Mouse (Mus musculus) lung, postnatal 10 days (tissue): ENCODE measurements around the gene Gatad2b.
"Not testable (repeated sequence)": the region's sequence is repeated elsewhere in the genome, so short reads cannot be mapped to it uniquely, and the experiment has no call there.

Experiments used
- DNase-seq: peaks from one replicate; pipeline ENCODE4 v3.0.0; 2021

The Gatad2b gene

GRCm38 (mm10) chr3:90265932-90266741 is 26.8 kb upstream of the Gatad2b start:
- no peak for DNase-seq

- DNase-seq = no peak
Measured at GRCm38 (mm10) chr3:90266901-90267775, 25.8 kb upstream of the Gatad2b start.

- no peak for DNase-seq
Measured at GRCm38 (mm10) chr3:90268190-90268589, 24.8 kb upstream of the Gatad2b start.

GRCm38 (mm10) chr3:90268971-90269370 is 24.0 kb upstream of the Gatad2b start:
- no peak for DNase-seq

GRCm38 (mm10) chr3:90270784-90271183 is 22.2 kb upstream of the Gatad2b start:
- no peak for DNase-seq

GRCm38 (mm10) chr3:90272170-90272569 is 20.8 kb upstream of the Gatad2b start:
- no peak for DNase-seq

GRCm38 (mm10) chr3:90273855-90274254 is 19.1 kb upstream of the Gatad2b start:
- DNase-seq = no peak

GRCm38 (mm10) chr3:90275286-90275685 is 17.7 kb upstream of the Gatad2b start:
- DNase-seq = no peak

- DNase-seq = no peak
Measured at GRCm38 (mm10) chr3:90276858-90277257, 16.1 kb upstream of the Gatad2b start.

GRCm38 (mm10) chr3:90277793-90278192 is 15.2 kb upstream of the Gatad2b start:
- DNase-seq = no peak

GRCm38 (mm10) chr3:90278211-90278610 is 14.8 kb upstream of the Gatad2b start:
- no peak for DNase-seq

GRCm38 (mm10) chr3:90279216-90279615 is 13.8 kb upstream of the Gatad2b start:
- no peak for DNase-seq

GRCm38 (mm10) chr3:90279743-90280142 is 13.2 kb upstream of the Gatad2b start:
- DNase-seq = no peak

- no peak for DNase-seq
Measured at GRCm38 (mm10) chr3:90280708-90281107, 12.3 kb upstream of the Gatad2b start.

GRCm38 (mm10) chr3:90284150-90284549 is 8.8 kb upstream of the Gatad2b start:
- no peak for DNase-seq

- not testable (repeated sequence) for DNase-seq
Measured at GRCm38 (mm10) chr3:90289403-90289802, 3.6 kb upstream of the Gatad2b start.

- DNase-seq = no peak
Measured at GRCm38 (mm10) chr3:90290602-90291001, 2.4 kb upstream of the Gatad2b start.

GRCm38 (mm10) chr3:90291982-90292344 is 1.0 kb upstream of the Gatad2b start:
- DNase-seq = no peak

GRCm38 (mm10) chr3:90293352-90294063 is 530 bp downstream of the Gatad2b start:
- peak; percentile 80 for DNase-seq

- no peak for DNase-seq
Measured at GRCm38 (mm10) chr3:90294064-90294440, 1.1 kb downstream of the Gatad2b start.

GRCm38 (mm10) chr3:90294651-90295050 is 1.7 kb downstream of the Gatad2b start:
- no peak for DNase-seq

GRCm38 (mm10) chr3:90305801-90306200 is 12.8 kb downstream of the Gatad2b start:
- no peak for DNase-seq

- no peak for DNase-seq
Measured at GRCm38 (mm10) chr3:90309589-90309988, 16.6 kb downstream of the Gatad2b start.
